Mouse (Mus musculus) liver, adult 2 months (tissue): Measurements from ENCODE around the gene 4930503B20Rik.

Experiments used
- CTCF ChIP-seq: fragments of 200-500 bp; IDR thresholded peaks from 2 replicates; pipeline ENCODE4 v1.5.1; 2011; ENCODE audit warnings: low read depth, low read length, control low read depth
- POLR2A ChIP-seq: fragments of 200-500 bp; IDR thresholded peaks from 2 replicates; pipeline ENCODE4 v1.6.1; 2011; ENCODE audit warnings: low read length, control low read depth; ENCODE audit not compliant: insufficient read depth; ENCODE audit errors: extremely low read depth

DNA sequence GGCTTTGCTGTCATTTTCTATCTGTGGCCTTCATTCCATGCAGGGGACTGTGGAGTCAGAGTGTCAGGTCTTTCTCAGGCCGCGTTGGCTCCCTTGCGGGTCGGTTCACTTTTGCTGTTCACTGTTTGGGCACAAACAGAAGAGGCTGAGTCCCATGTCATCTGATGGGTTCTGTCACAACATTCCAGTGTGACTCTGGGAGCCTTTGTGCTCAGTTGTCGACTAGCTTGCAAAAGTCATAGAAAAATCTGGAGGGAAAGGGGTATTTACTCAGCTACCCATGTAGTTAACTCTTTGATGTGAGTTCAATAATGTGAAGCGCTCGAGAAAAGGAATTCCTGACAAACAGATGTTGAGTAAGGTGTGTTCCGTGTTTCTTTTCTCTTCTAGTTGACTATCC lies 54.7 kb downstream of the 4930503B20Rik start:
- TF ChIP-seq CTCF (no peak), POLR2A (no peak)
